Mouse (Mus musculus): ENCODE results near the gene Cela1. TPM values are rescaled to one million over a fixed set of nuclear protein-coding genes. Genes with fewer than 3 reads are reported as not detected.

Cela1 gene
- polyA plus RNA-seq, 1 experiment from 2014 or later, result 1.7 TPM

- ATAC-seq (ENCODE audit: low read depth), result no peak
- no peak overlapping the region for H3K4me3 ChIP-seq (ENCODE audit: low read depth, low read length)
- H3K27ac ChIP-seq (ENCODE audit: low read depth, low read length), result no peak overlapping the region
- no peaks in the 10 kb centered on the region for H3K9me3 ChIP-seq (ENCODE audit: control insufficient read depth, low read length)
- H3K36me3 ChIP-seq (ENCODE audit: control insufficient read depth, insufficient read depth, low read length), result no peaks in the 10 kb centered on the region
- H3K4me1 ChIP-seq (ENCODE audit: control insufficient read depth, insufficient read depth, low read length), result 0 out of 2 replicates have a peak, but pooled peaks cover 3% of the 10 kb centered on the region
- 65% methylated on average over 10 of the region's 10 CpGs for WGBS
- no peak overlapping the region for H3K4me2 ChIP-seq (ENCODE audit: low read depth, low read length)
- no peak overlapping the region for H3K9ac ChIP-seq (replicated peaks; ENCODE audit: low read depth, low read length)
- H3K27me3 ChIP-seq (ENCODE audit: control insufficient read depth, insufficient read depth, low read length), result no peaks in the 10 kb centered on the region
Measured at GRCm38 (mm10) chr15:100684450-100684849, 3.3 kb downstream of the Cela1 start.

GRCm38 (mm10) chr15:100683041-100683440 lies 4.7 kb downstream of the Cela1 start:
- no peak overlapping the region for H3K4me3 ChIP-seq (ENCODE audit: low read depth, low read length)
- no peaks in the 10 kb centered on the region for H3K9me3 ChIP-seq (ENCODE audit: control insufficient read depth, low read length)
- no peak for ATAC-seq (ENCODE audit: low read depth)
- no peaks in the 10 kb centered on the region for H3K36me3 ChIP-seq (ENCODE audit: control insufficient read depth, insufficient read depth, low read length)
- 46% methylated on average over 2 of the region's 2 CpGs for WGBS
- H3K4me2 ChIP-seq (ENCODE audit: low read depth, low read length), result no peak overlapping the region
- 0 out of 2 replicates have a peak, but pooled peaks cover 3% of the 10 kb centered on the region for H3K4me1 ChIP-seq (ENCODE audit: control insufficient read depth, insufficient read depth, low read length)
- no peak overlapping the region for H3K9ac ChIP-seq (replicated peaks; ENCODE audit: low read depth, low read length)
- no peaks in the 10 kb centered on the region for H3K27me3 ChIP-seq (ENCODE audit: control insufficient read depth, insufficient read depth, low read length)
- no peak overlapping the region for H3K27ac ChIP-seq (ENCODE audit: low read depth, low read length)

DNA sequence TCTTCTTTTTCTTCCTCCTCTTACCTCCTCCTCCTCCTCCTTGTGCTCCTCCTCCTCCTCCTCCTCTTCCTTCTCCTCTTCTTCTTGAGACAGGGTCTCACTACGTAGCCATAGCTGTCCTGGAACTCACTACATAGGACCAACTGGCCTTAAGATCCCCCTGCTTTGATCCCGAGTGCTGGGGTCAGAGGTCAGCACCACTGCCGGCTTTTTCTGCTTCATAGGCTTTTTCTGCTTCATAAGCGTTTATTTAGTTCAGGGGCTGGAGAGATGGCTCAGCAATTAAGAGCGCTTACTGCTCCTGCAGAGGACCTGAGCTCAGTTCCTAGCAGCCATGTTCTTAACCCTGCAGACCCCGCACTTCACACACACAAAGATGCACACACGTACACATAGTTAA lies 6.0 kb downstream of the Cela1 start:
- 36% methylated on average over 7 of the region's 7 CpGs for WGBS
- no peak for ATAC-seq (ENCODE audit: low read depth)
- Histone ChIP-seq H3K9me3 (ENCODE audit: control insufficient read depth, low read length) (no peaks in the 10 kb centered on the region), H3K4me3 (ENCODE audit: low read depth, low read length) (no peak overlapping the region), H3K9ac (replicated peaks; ENCODE audit: low read depth, low read length) (no peak overlapping the region), H3K27me3 (ENCODE audit: control insufficient read depth, insufficient read depth, low read length) (no peaks in the 10 kb centered on the region), H3K4me2 (ENCODE audit: low read depth, low read length) (no peak overlapping the region), H3K36me3 (ENCODE audit: control insufficient read depth, insufficient read depth, low read length) (no peaks in the 10 kb centered on the region), H3K27ac (ENCODE audit: low read depth, low read length) (no peak overlapping the region), H3K4me1 (ENCODE audit: control insufficient read depth, insufficient read depth, low read length) (no peaks in the 10 kb centered on the region)

DNA sequence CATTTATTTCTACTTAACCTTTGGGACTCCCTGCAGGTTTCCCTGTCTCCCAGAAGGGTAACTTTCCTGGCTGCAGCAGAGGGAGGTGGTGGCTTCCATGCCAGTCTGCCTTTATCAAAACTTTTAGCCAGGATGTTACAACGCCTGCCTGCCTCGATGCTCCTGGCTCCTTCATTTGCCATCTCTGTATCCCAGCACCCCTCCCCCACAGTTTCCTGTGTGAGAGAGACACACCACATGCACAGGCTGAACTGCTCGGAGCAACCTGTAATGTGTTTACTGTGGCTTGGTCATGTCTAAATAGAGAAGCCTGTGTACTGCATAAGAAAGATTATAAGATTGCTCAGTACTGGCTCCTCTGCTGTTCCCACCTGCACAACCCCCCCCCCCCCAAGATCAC lies 7.3 kb downstream of the Cela1 start:
- Histone ChIP-seq H3K36me3 (ENCODE audit: control insufficient read depth, insufficient read depth, low read length) (no peaks in the 10 kb centered on the region), H3K4me2 (ENCODE audit: low read depth, low read length) (no peak overlapping the region), H3K27ac (ENCODE audit: low read depth, low read length) (no peak overlapping the region), H3K27me3 (ENCODE audit: control insufficient read depth, insufficient read depth, low read length) (no peaks in the 10 kb centered on the region), H3K9me3 (ENCODE audit: control insufficient read depth, low read length) (no peaks in the 10 kb centered on the region), H3K4me3 (ENCODE audit: low read depth, low read length) (no peak overlapping the region), H3K9ac (replicated peaks; ENCODE audit: low read depth, low read length) (no peak overlapping the region), H3K4me1 (ENCODE audit: control insufficient read depth, insufficient read depth, low read length) (no peaks in the 10 kb centered on the region)
- no peak for ATAC-seq (ENCODE audit: low read depth)
- WGBS, result 72% methylated on average over 3 of the region's 3 CpGs

GRCm38 (mm10) chr15:100679005-100679404 lies 8.7 kb downstream of the Cela1 start:
- ATAC-seq (ENCODE audit: low read depth), result no peak
- Histone ChIP-seq H3K4me3 (ENCODE audit: low read depth, low read length) (no peak overlapping the region), H3K9ac (replicated peaks; ENCODE audit: low read depth, low read length) (no peak overlapping the region), H3K9me3 (ENCODE audit: control insufficient read depth, low read length) (no peaks in the 10 kb centered on the region), H3K27me3 (ENCODE audit: control insufficient read depth, insufficient read depth, low read length) (no peaks in the 10 kb centered on the region), H3K4me2 (ENCODE audit: low read depth, low read length) (no peak overlapping the region), H3K36me3 (ENCODE audit: control insufficient read depth, insufficient read depth, low read length) (no peaks in the 10 kb centered on the region), H3K4me1 (ENCODE audit: control insufficient read depth, insufficient read depth, low read length) (no peaks in the 10 kb centered on the region), H3K27ac (ENCODE audit: low read depth, low read length) (no peak overlapping the region)
- WGBS, result 78% methylated on average over 14 of the region's 14 CpGs

DNA sequence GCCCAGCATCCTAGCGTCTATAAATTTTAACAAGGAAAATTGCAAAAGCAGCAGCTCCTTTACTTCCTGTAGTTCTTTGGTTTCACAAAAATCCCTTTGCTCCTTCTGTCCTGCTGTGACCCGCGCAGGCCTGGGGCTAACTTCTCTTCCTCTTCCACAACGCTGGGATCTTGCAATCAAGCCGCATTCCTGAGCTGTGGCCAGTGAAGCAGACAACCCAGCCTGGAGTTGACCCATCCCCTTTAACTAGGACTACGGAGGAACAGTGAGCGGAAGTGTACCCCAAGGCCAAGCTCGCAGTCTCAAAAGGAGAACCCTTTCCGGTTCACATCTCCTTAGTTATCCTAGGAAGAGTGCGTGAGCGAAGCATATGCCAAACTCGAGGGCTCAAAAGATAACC lies 9.1 kb downstream of the Cela1 start:
- Histone ChIP-seq H3K27me3 (ENCODE audit: control insufficient read depth, insufficient read depth, low read length) (no peaks in the 10 kb centered on the region), H3K9ac (replicated peaks; ENCODE audit: low read depth, low read length) (no peak overlapping the region), H3K27ac (ENCODE audit: low read depth, low read length) (no peak overlapping the region), H3K36me3 (ENCODE audit: control insufficient read depth, insufficient read depth, low read length) (no peaks in the 10 kb centered on the region), H3K4me3 (ENCODE audit: low read depth, low read length) (no peak overlapping the region), H3K9me3 (ENCODE audit: control insufficient read depth, low read length) (no peaks in the 10 kb centered on the region), H3K4me2 (ENCODE audit: low read depth, low read length) (no peak overlapping the region), H3K4me1 (ENCODE audit: control insufficient read depth, insufficient read depth, low read length) (no peaks in the 10 kb centered on the region)
- ATAC-seq (ENCODE audit: low read depth), result no peak
- WGBS, result 81% methylated on average over 12 of the region's 12 CpGs

GRCm38 (mm10) chr15:100677675-100678074 lies 10.0 kb downstream of the Cela1 start:
- H3K4me1 ChIP-seq (ENCODE audit: control insufficient read depth, insufficient read depth, low read length), result no peaks in the 10 kb centered on the region
- H3K27me3 ChIP-seq (ENCODE audit: control insufficient read depth, insufficient read depth, low read length), result no peaks in the 10 kb centered on the region
- no peak overlapping the region for H3K4me2 ChIP-seq (ENCODE audit: low read depth, low read length)
- no peaks in the 10 kb centered on the region for H3K36me3 ChIP-seq (ENCODE audit: control insufficient read depth, insufficient read depth, low read length)
- 70% methylated on average over 8 of the region's 8 CpGs for WGBS
- no peak for ATAC-seq (ENCODE audit: low read depth)
- H3K9ac ChIP-seq (replicated peaks; ENCODE audit: low read depth, low read length), result no peak overlapping the region
- H3K9me3 ChIP-seq (ENCODE audit: control insufficient read depth, low read length), result no peaks in the 10 kb centered on the region
- H3K27ac ChIP-seq (ENCODE audit: low read depth, low read length), result no peak overlapping the region
- no peak overlapping the region for H3K4me3 ChIP-seq (ENCODE audit: low read depth, low read length)

- no peak overlapping the region for H3K27ac ChIP-seq (ENCODE audit: low read depth, low read length)
- H3K4me2 ChIP-seq (ENCODE audit: low read depth, low read length), result no peak overlapping the region
- no peak overlapping the region for H3K9ac ChIP-seq (replicated peaks; ENCODE audit: low read depth, low read length)
- no peaks in the 10 kb centered on the region for H3K9me3 ChIP-seq (ENCODE audit: control insufficient read depth, low read length)
- H3K36me3 ChIP-seq (ENCODE audit: control insufficient read depth, insufficient read depth, low read length), result no peaks in the 10 kb centered on the region
- no peak for ATAC-seq (ENCODE audit: low read depth)
- no peaks in the 10 kb centered on the region for H3K27me3 ChIP-seq (ENCODE audit: control insufficient read depth, insufficient read depth, low read length)
- 87% methylated on average over 1 of the region's 1 CpGs for WGBS
- H3K4me3 ChIP-seq (ENCODE audit: low read depth, low read length), result no peak overlapping the region
- H3K4me1 ChIP-seq (ENCODE audit: control insufficient read depth, insufficient read depth, low read length), result no peaks in the 10 kb centered on the region
Measured at GRCm38 (mm10) chr15:100676521-100676920, 11.2 kb downstream of the Cela1 start.

- no peak for ATAC-seq (ENCODE audit: low read depth)
- Histone ChIP-seq H3K27me3 (ENCODE audit: control insufficient read depth, insufficient read depth, low read length) (no peaks in the 10 kb centered on the region), H3K4me2 (ENCODE audit: low read depth, low read length) (no peak overlapping the region)
Measured at GRCm38 (mm10) chr15:100675486-100675885, 12.2 kb downstream of the Cela1 start.

GRCm38 (mm10) chr15:100674566-100674965 lies 13.2 kb downstream of the Cela1 start:
- H3K4me3 ChIP-seq (ENCODE audit: low read depth, low read length), result no peak overlapping the region
- no peak overlapping the region for H3K4me2 ChIP-seq (ENCODE audit: low read depth, low read length)

More at GRCm38 (mm10) chr15:100675486-100675885, 12.2 kb downstream of the Cela1 start:
- no peaks in the 10 kb centered on the region for H3K36me3 ChIP-seq (ENCODE audit: control insufficient read depth, insufficient read depth, low read length)
- WGBS, result 82% methylated on average over 3 of the region's 3 CpGs
- no peak overlapping the region for H3K27ac ChIP-seq (ENCODE audit: low read depth, low read length)
- H3K9ac ChIP-seq (replicated peaks; ENCODE audit: low read depth, low read length), result no peak overlapping the region
- H3K4me1 ChIP-seq (ENCODE audit: control insufficient read depth, insufficient read depth, low read length), result no peaks in the 10 kb centered on the region
- no peaks in the 10 kb centered on the region for H3K9me3 ChIP-seq (ENCODE audit: control insufficient read depth, low read length)
- H3K4me3 ChIP-seq (ENCODE audit: low read depth, low read length), result no peak overlapping the region

More at GRCm38 (mm10) chr15:100674566-100674965, 13.2 kb downstream of the Cela1 start:
- no peaks in the 10 kb centered on the region for H3K9me3 ChIP-seq (ENCODE audit: control insufficient read depth, low read length)
- ATAC-seq (ENCODE audit: low read depth), result no peak
- H3K4me1 ChIP-seq (ENCODE audit: control insufficient read depth, insufficient read depth, low read length), result no peaks in the 10 kb centered on the region
- no peak overlapping the region for H3K9ac ChIP-seq (replicated peaks; ENCODE audit: low read depth, low read length)
- H3K27me3 ChIP-seq (ENCODE audit: control insufficient read depth, insufficient read depth, low read length), result no peaks in the 10 kb centered on the region
- WGBS, result 90% methylated on average over 10 of the region's 10 CpGs
- no peaks in the 10 kb centered on the region for H3K36me3 ChIP-seq (ENCODE audit: control insufficient read depth, insufficient read depth, low read length)
- H3K27ac ChIP-seq (ENCODE audit: low read depth, low read length), result no peak overlapping the region
